Mouse (Mus musculus) layer of hippocampus, postnatal 36 days (tissue): ENCODE measurements at regions not wholly inside any gene's neighbourhood (a gene's known extent, or its start where the extent isn't known, plus 50 kb on each side); places are given as distances from the start of the nearest gene placed in this dataset.
"Not testable (repeated sequence)": the region's sequence is repeated elsewhere in the genome, so short reads cannot be mapped to it uniquely, and the experiment has no call there.

Experiments
- DNase-seq, 2 experiments: peaks; one replicate each; pipeline ENCODE4 v3.0.0; 2022

DNA sequence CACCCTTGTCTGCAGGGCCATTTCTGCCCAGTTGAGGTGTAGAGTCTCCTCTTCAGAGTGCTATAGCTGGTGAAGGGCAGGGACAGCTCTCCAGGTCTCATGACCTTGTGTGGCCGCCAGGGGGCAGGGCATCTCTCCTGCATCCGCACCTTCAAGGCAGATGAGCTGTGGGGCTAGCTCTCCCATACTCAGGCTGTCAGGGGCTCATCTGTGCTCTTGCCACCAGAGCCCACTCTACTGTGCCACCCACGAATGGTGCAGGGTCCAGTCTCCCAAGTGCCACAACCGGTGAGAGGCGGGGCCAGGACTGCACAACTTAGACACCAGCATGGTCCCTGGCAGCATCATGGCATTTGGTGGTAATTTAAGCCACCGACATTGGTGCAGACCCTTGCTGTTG lies 111.3 kb downstream of the Syt10 start:
- peak in 1 of 2 experiments; percentile 2 for DNase-seq

DNA sequence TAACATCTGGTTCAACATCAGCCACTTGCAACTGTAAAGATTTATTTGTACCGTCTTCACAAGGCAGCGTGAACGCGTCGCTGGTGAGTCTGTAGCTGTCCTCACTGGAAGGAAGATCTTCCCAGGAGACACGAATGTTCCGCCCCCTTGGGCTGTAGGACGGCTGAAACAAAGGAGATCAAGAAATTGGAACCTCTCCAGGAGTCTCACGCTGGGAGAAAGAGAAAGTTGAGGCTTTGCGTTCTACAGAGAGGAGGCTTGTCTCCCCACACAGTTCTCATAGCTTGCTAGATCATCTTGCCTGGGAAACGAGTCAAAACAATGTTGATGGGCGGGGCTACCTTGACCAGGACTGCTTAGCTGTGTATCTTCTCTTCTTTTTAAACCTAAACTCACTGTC lies 117.3 kb downstream of the Syt10 start:
- DNase-seq: no peak

DNA sequence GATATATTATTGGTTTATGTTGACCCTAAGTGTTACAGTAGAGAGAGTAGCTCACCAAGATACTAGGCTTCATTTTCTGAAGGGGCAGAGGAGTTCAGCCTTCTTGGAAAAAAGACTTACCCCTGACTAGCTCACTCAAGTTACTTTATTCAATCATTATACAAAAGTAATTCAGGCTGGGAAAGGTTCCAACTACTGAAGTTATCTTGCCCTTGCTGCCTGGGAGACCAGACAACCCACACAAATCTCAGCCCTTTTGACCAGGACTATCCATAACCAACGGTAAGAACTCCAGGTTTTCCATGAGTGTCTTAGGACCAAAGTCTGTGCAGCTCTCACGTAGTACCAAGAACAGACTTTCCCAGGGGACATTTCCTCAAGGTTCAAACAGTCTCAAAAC lies 105.5 kb upstream of the Rabl2 start:
- DNase-seq: no peak

DNA sequence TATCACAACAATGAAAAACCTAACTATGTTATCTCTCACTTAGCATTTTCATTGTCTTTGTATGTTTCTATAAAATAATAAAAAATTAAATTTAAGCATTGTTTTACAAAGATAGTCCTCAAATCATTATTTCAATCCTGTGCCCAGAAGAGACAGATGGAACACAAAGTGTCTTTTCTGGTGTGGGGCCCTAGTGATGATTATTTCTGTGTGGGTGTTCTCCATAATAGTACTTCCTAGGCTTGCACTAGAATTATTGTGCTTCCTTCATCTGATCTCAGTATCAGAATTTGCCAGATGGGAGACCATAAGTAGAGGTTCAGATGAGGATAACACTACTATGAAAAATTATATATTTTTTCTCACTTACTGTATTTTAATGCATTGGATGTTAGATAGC lies 84.6 kb upstream of the Rabl2 start:
- DNase-seq: no peak

DNA sequence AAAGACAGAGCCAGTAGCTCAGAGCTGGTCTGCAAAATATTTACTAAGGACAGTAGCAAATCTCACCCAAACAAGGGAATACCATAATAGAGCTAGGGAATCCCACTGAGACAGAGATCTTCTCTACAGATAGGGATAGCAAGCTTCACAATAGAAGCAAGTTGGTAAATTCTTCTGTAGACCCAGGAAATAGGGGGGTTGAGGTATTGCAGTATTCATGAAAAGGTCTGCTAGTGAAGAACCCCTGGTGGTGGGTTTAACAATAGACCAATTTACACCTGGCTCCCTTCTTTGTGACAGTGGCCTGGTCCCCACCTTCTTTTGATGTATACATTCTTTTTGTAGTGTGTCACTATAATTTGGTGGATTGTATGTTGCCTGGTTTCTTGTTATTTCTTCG lies 64.8 kb upstream of the Rabl2 start:
- DNase-seq: not testable (repeated sequence)
